Mouse (Mus musculus): ENCODE results near the gene Atp2b4.

Atp2b4 gene

GRCm38 (mm10) chr1:133797979-133798820, 2.6 kb downstream of the Atp2b4 start:
- DNase-seq (ENCODE audit: low spot score in 2 of 2) = no peak

- DNase-seq (ENCODE audit: low spot score in 2 of 2) = no peak
These were observed 3.4 kb downstream of the Atp2b4 start for GRCm38 (mm10) chr1:133797327-133797978.

- no peak for DNase-seq (ENCODE audit: low spot score in 2 of 2)
These were observed 7.2 kb downstream of the Atp2b4 start for GRCm38 (mm10) chr1:133793646-133794045.

- no peak for DNase-seq (ENCODE audit: low spot score in 2 of 2)
These were observed 10.8 kb downstream of the Atp2b4 start for GRCm38 (mm10) chr1:133790011-133790410.

- no peak for DNase-seq (ENCODE audit: low spot score in 2 of 2)
These were observed 12.0 kb downstream of the Atp2b4 start for GRCm38 (mm10) chr1:133788864-133789263.

GRCm38 (mm10) chr1:133787500-133788210, 13.2 kb downstream of the Atp2b4 start:
- no peak for DNase-seq (ENCODE audit: low spot score in 2 of 2)

- no peak for DNase-seq (ENCODE audit: low spot score in 2 of 2)
These were observed 16.2 kb downstream of the Atp2b4 start for GRCm38 (mm10) chr1:133784621-133785020.

GRCm38 (mm10) chr1:133781531-133781930, 19.3 kb downstream of the Atp2b4 start:
- DNase-seq (ENCODE audit: low spot score in 2 of 2) = no peak

GRCm38 (mm10) chr1:133779043-133779442, 21.8 kb downstream of the Atp2b4 start:
- DNase-seq (ENCODE audit: low spot score in 2 of 2) = no peak

- no peak for DNase-seq (ENCODE audit: low spot score in 2 of 2)
These were observed 23.1 kb downstream of the Atp2b4 start for GRCm38 (mm10) chr1:133777651-133778231.

- DNase-seq (ENCODE audit: low spot score in 2 of 2) = no peak
These were observed 28.3 kb downstream of the Atp2b4 start for GRCm38 (mm10) chr1:133772553-133772952.

GRCm38 (mm10) chr1:133771831-133772399, 28.9 kb downstream of the Atp2b4 start:
- DNase-seq (ENCODE audit: low spot score in 2 of 2) = no peak

- no peak for DNase-seq (ENCODE audit: low spot score in 2 of 2)
These were observed 32.8 kb downstream of the Atp2b4 start for GRCm38 (mm10) chr1:133767994-133768393.

GRCm38 (mm10) chr1:133766901-133767529, 33.8 kb downstream of the Atp2b4 start:
- DNase-seq (ENCODE audit: low spot score in 2 of 2) = no peak

- DNase-seq (ENCODE audit: low spot score in 2 of 2) = no peak
These were observed 35.5 kb downstream of the Atp2b4 start for GRCm38 (mm10) chr1:133765376-133765775.

- DNase-seq (ENCODE audit: low spot score in 2 of 2) = no peak
These were observed 37.9 kb downstream of the Atp2b4 start for GRCm38 (mm10) chr1:133762946-133763422.

- DNase-seq (ENCODE audit: low spot score in 2 of 2) = no peak
These were observed 39.6 kb downstream of the Atp2b4 start for GRCm38 (mm10) chr1:133761278-133761677.

GRCm38 (mm10) chr1:133754317-133754868, 46.4 kb downstream of the Atp2b4 start:
- DNase-seq (ENCODE audit: low spot score in 2 of 2) = no peak

- DNase-seq (ENCODE audit: low spot score in 2 of 2) = no peak
These were observed 47.5 kb downstream of the Atp2b4 start for GRCm38 (mm10) chr1:133753325-133753724.

GRCm38 (mm10) chr1:133751621-133752020, 49.2 kb downstream of the Atp2b4 start:
- DNase-seq (ENCODE audit: low spot score in 2 of 2) = no peak

GRCm38 (mm10) chr1:133749954-133750353, 50.9 kb downstream of the Atp2b4 start:
- DNase-seq (ENCODE audit: low spot score in 2 of 2) = no peak
